14 mouse cellular contexts compared by ENCODE assay signal in genomic region chr10:21222104-21223034, GRCm38 (mm10).
A peak's percentile ranks its signal among the peaks of the same experiment; 100 is the strongest.
DNase-seq lines count a peak whose midpoint lies in the region; ATAC-seq and TF ChIP-seq lines count a peak whose summit lies in the region.
"Had no signal": no experiment of that assay in that cellular context is flagged by ENCODE, and none has a peak within 500 bp of the region (broad histone marks: within the 10 kb centered on the region; RNA-seq: fewer than 3 reads in every experiment).

No protein-coding gene starts in this region.

- H3K9me3 ChIP-seq in liver, embryonic 12.5 days (replicated peaks) = 0 out of 2 replicates have a peak, but pooled peaks cover 6% of the 10 kb centered on the region
- no peaks in the 10 kb centered on the region for H3K9me3 ChIP-seq in liver, postnatal 0 days (ENCODE audit: low read length)
- H3K9me3 ChIP-seq in MEL (replicated peaks; ENCODE audit: insufficient read depth, low read length) = no peaks in the 10 kb centered on the region
- H3K9me3 ChIP-seq: heart, embryonic 15.5 days had no signal

- no peaks in the 10 kb centered on the region; the same call in 1 of the 2 replicates for H3K79me2 ChIP-seq in MEL (ENCODE audit: control insufficient read depth, insufficient read depth, low read length, poor library complexity)

- no peak for TF ChIP-seq RAD21 in MEL (IDR thresholded peaks at IDR 0.05; ENCODE audit: low read depth, low read length)

- H3K4me2 ChIP-seq in liver, embryonic 12.5 days = peak overlapping the region; percentile 30; the same call in 1 of the 2 replicates
- H3K4me2 ChIP-seq in liver, postnatal 0 days (ENCODE audit: low read depth, low read length) = no peak overlapping the region
- H3K4me2 ChIP-seq: heart, embryonic 15.5 days; hindbrain, embryonic 14.5 days; midbrain, embryonic 11.5 days had no signal

- WGBS in liver, embryonic 12.5 days (ENCODE audit: insufficient replicate concordance) = 50% methylated on average over 9 of the region's 9 CpGs
- 56% methylated on average over 9 of the region's 9 CpGs for WGBS in liver, postnatal 0 days (ENCODE audit: insufficient replicate concordance)

- no peak overlapping the region for H3K4me3 ChIP-seq in liver, embryonic 12.5 days
- no peak overlapping the region for H3K4me3 ChIP-seq in liver, postnatal 0 days (ENCODE audit: low read depth, low read length)
- peak overlapping the region; percentile 8 to 34 for H3K4me3 ChIP-seq in MEL (ENCODE audit: control insufficient read depth in 1 of 2, insufficient read depth in 1 of 2, low read depth in 2 of 2, low read length in 2 of 2)
- H3K4me3 ChIP-seq: erythroblast, embryonic 14.5 days; heart, embryonic 15.5 days had no signal

- H3K4me1 ChIP-seq in liver, embryonic 12.5 days = peaks cover 40% of the 10 kb centered on the region
- H3K4me1 ChIP-seq in liver, postnatal 0 days (ENCODE audit: insufficient read depth) = peaks cover 3% of the 10 kb centered on the region
- peaks cover 54 to 56% of the 10 kb centered on the region in 2 experiments for H3K4me1 ChIP-seq in MEL (ENCODE audit: control insufficient read depth in 1 of 2, insufficient read depth in 2 of 2, low read length in 2 of 2)
- H3K4me1 ChIP-seq: heart, embryonic 15.5 days had no signal

- H3K27ac ChIP-seq in liver, embryonic 12.5 days = peak overlapping the region; percentile 83
- H3K27ac ChIP-seq in liver, postnatal 0 days (ENCODE audit: low read depth) = no peak overlapping the region
- peak overlapping the region; percentile 100 for H3K27ac ChIP-seq in MEL (ENCODE audit: control insufficient read depth, low read depth, low read length)
- H3K27ac ChIP-seq: heart, embryonic 15.5 days; hindbrain, embryonic 14.5 days had no signal

- TF ChIP-seq CTCF in liver, postnatal 0 days (IDR thresholded peaks at IDR 0.05; ENCODE audit: low read depth) = no peak
- no peak for TF ChIP-seq CTCF in MEL (IDR thresholded peaks at IDR 0.05 in 2 of 3, conservative IDR thresholded peaks at IDR 0.05 in 1 of 3; ENCODE audit: control insufficient read depth in 1 of 3, insufficient read depth in 1 of 3, low read depth in 2 of 3, low read length in 3 of 3, poor library complexity in 1 of 3, severe bottlenecking in 1 of 3)

- DNase-seq in liver, postnatal 0 days = no peak
- DNase-seq in MEL (ENCODE audit: low read depth, low spot score) = peak; percentile 86
- peak; percentile 14 to 17 for DNase-seq in kidney, adult 8-10 months
- DNase-seq in retina, postnatal 1 day = no peak
- DNase-seq in left cerebral cortex, postnatal 14 days (ENCODE audit: low spot score in 2 of 2) = no peak
- DNase-seq: cerebellum, adult 2 months; lung, postnatal 10 days; right cerebral cortex, adult 18-20 months had no signal

- intact Hi-C loops in left cerebral cortex, postnatal 14 days (cut with DNase I) = no loop called here

- no peak for ATAC-seq in liver, embryonic 12.5 days
- ATAC-seq in liver, postnatal 0 days = no peak
- ATAC-seq in megakaryocyte-erythroid progenitor cell, adult 5-6 weeks (replicated peaks; ENCODE audit: low FRiP score, low TSS enrichment, poor library complexity, severe bottlenecking) = 0 out of 2 replicates have a peak, but pooled peaks have one; percentile 13

- TF ChIP-seq POLR2A in MEL (IDR thresholded peaks at IDR 0.05; ENCODE audit: control insufficient read depth in 1 of 2, insufficient read depth in 1 of 2, low read depth in 1 of 2, low read length in 2 of 2, poor library complexity in 1 of 2) = peak in 1 of 2 experiments; percentile 58; a peak in 2 of 4 replicates

- H3K36me3 ChIP-seq in liver, embryonic 12.5 days = no peaks in the 10 kb centered on the region
- no peaks in the 10 kb centered on the region for H3K36me3 ChIP-seq in liver, postnatal 0 days (replicated peaks; ENCODE audit: insufficient read depth, low read length)
- H3K36me3 ChIP-seq in MEL (ENCODE audit: control insufficient read depth in 1 of 2, insufficient read depth in 2 of 2, low read length in 2 of 2) = peaks cover 0 to 66% of the 10 kb centered on the region in 2 experiments; a peak in 2 of 4 replicates
- H3K36me3 ChIP-seq: heart, embryonic 15.5 days had no signal

- TF ChIP-seq EP300 in liver, postnatal 0 days (IDR thresholded peaks at IDR 0.05; ENCODE audit: low read depth) = no peak
- TF ChIP-seq EP300 in MEL (IDR thresholded peaks at IDR 0.05; ENCODE audit: low read depth in 1 of 2, low read length in 2 of 2) = peak; percentile 75 to 80

- no peak overlapping the region for H3K9ac ChIP-seq in liver, embryonic 12.5 days
- H3K9ac ChIP-seq in liver, postnatal 0 days (replicated peaks) = no peak overlapping the region
- H3K9ac ChIP-seq in MEL (ENCODE audit: control insufficient read depth, low read depth, low read length, poor library complexity, severe bottlenecking) = peak overlapping the region; percentile 70
- H3K9ac ChIP-seq: heart, embryonic 15.5 days; hindbrain, embryonic 14.5 days had no signal

- H3K27me3 ChIP-seq in liver, embryonic 12.5 days (replicated peaks) = no peaks in the 10 kb centered on the region
- H3K27me3 ChIP-seq in liver, postnatal 0 days (ENCODE audit: insufficient read depth, low read length) = no peaks in the 10 kb centered on the region
- H3K27me3 ChIP-seq in MEL (ENCODE audit: control insufficient read depth in 1 of 2, insufficient read depth in 2 of 2, low read length in 2 of 2) = no peaks in the 10 kb centered on the region
- H3K27me3 ChIP-seq: heart, embryonic 15.5 days had no signal

TF ChIP-seq in MEL, 35 proteins besides CTCF, POLR2A, EP300 and RAD21:
- TF ChIP-seq MEF2A (IDR thresholded peaks at IDR 0.05; ENCODE audit: extremely low read depth, insufficient replicate concordance, low read depth, low read length, poor library complexity, severe bottlenecking) (no peak), TBP (IDR thresholded peaks at IDR 0.05; ENCODE audit: low read depth, low read length) (peak; percentile 68), TCF12 (IDR thresholded peaks at IDR 0.05; ENCODE audit: low read depth, low read length) (peak; percentile 52; the same call in 1 of the 2 replicates), ETS1 (IDR thresholded peaks at IDR 0.05; ENCODE audit: low read depth, low read length) (peak; percentile 39), CHD1 (IDR thresholded peaks at IDR 0.05; ENCODE audit: low read depth, low read length) (peak; percentile 90), E2F4 (IDR thresholded peaks at IDR 0.05; ENCODE audit: borderline replicate concordance, low read depth, low read length) (no peak), ELF1 (IDR thresholded peaks at IDR 0.05; ENCODE audit: low read depth, low read length) (no peak), MAZ (IDR thresholded peaks at IDR 0.05; ENCODE audit: low read depth, low read length) (peak; percentile 72), JUND (IDR thresholded peaks at IDR 0.05; ENCODE audit: low read depth, low read length) (no peak), NRF1 (IDR thresholded peaks at IDR 0.05; ENCODE audit: insufficient read depth, low read depth, low read length, poor library complexity, severe bottlenecking) (no peak), USF2 (IDR thresholded peaks at IDR 0.05; ENCODE audit: borderline replicate concordance in 1 of 2, insufficient read depth in 1 of 2, low read depth in 1 of 2, low read length in 2 of 2) (no peak), HCFC1 (IDR thresholded peaks at IDR 0.05; ENCODE audit: low read depth, low read length) (peak; percentile 30), NELFE (IDR thresholded peaks at IDR 0.05; ENCODE audit: low read depth, low read length) (0 out of 2 replicates have a peak, but pooled peaks have one; percentile 36), ZKSCAN1 (IDR thresholded peaks at IDR 0.05; ENCODE audit: low read depth, low read length) (no peak), POLR2AphosphoS5 (IDR thresholded peaks at IDR 0.05; ENCODE audit: borderline replicate concordance, low read depth, low read length) (no peak), GATA1 (IDR thresholded peaks at IDR 0.05; ENCODE audit: low read depth, low read length) (peak; percentile 93), SIN3A (IDR thresholded peaks at IDR 0.05; ENCODE audit: low read length) (no peak), MYB (IDR thresholded peaks at IDR 0.05; ENCODE audit: low read depth, low read length) (no peak), MAX (IDR thresholded peaks at IDR 0.05; ENCODE audit: low read length) (no peak), MAFK (IDR thresholded peaks at IDR 0.05; ENCODE audit: borderline replicate concordance, low read depth, low read length) (peak; percentile 97), UBTF (IDR thresholded peaks at IDR 0.05; ENCODE audit: borderline replicate concordance, insufficient read depth, low read depth, low read length) (no peak), RCOR1 (IDR thresholded peaks at IDR 0.05; ENCODE audit: low read depth, low read length) (0 out of 2 replicates have a peak, but pooled peaks have one; percentile 8), MYC (IDR thresholded peaks at IDR 0.05; ENCODE audit: low read depth, low read length) (peak; percentile 18; the same call in 1 of the 2 replicates)

Comparison
In these comparisons a context has a peak if more than half of its experiments do, and no peak if none do; other contexts are left out.
1. H3K4me3 ChIP-seq: peak in MEL (2 of 2); none in liver, embryonic 12.5 days (single experiment) and liver, postnatal 0 days (single experiment).
2. DNase-seq: peak in MEL (single experiment) and kidney, adult 8-10 months (2 of 2); none in liver, postnatal 0 days (single experiment), retina, postnatal 1 day (single experiment) and left cerebral cortex, postnatal 14 days (0 of 2).